Mouse (Mus musculus): ENCODE data around the gene Tln2.

Tln2 gene

GRCm38 (mm10) chr9:67481851-67482250 is 77.7 kb downstream of the Tln2 start:
- peak; percentile 46 for DNase-seq (ENCODE audit: inconsistent ontology term)

GRCm38 (mm10) chr9:67477445-67477844 is 82.1 kb downstream of the Tln2 start:
- DNase-seq (ENCODE audit: inconsistent ontology term): no peak

- no peak for DNase-seq (ENCODE audit: inconsistent ontology term)
Observed at GRCm38 (mm10) chr9:67476184-67476583, 83.3 kb downstream of the Tln2 start.

- DNase-seq (ENCODE audit: inconsistent ontology term): no peak
Observed at GRCm38 (mm10) chr9:67463440-67464122, 95.9 kb downstream of the Tln2 start.

GRCm38 (mm10) chr9:67441484-67441883 is 118.0 kb downstream of the Tln2 start:
- DNase-seq (ENCODE audit: inconsistent ontology term): no peak

- DNase-seq (ENCODE audit: inconsistent ontology term): no peak
Observed at GRCm38 (mm10) chr9:67437511-67437910, 122.0 kb downstream of the Tln2 start.

GRCm38 (mm10) chr9:67435333-67436154 is 124.0 kb downstream of the Tln2 start:
- peak; percentile 51 for DNase-seq (ENCODE audit: inconsistent ontology term)

GRCm38 (mm10) chr9:67429199-67429892 is 130.2 kb downstream of the Tln2 start:
- DNase-seq (ENCODE audit: inconsistent ontology term): no peak

- peak; percentile 13 for DNase-seq (ENCODE audit: inconsistent ontology term)
Observed at GRCm38 (mm10) chr9:67428306-67429047, 131.0 kb downstream of the Tln2 start.

GRCm38 (mm10) chr9:67426304-67426703 is 133.2 kb downstream of the Tln2 start:
- DNase-seq (ENCODE audit: inconsistent ontology term): no peak

GRCm38 (mm10) chr9:67424110-67424509 is 135.4 kb downstream of the Tln2 start:
- DNase-seq (ENCODE audit: inconsistent ontology term): peak; percentile 18

GRCm38 (mm10) chr9:67418092-67418491 is 141.4 kb downstream of the Tln2 start:
- no peak for DNase-seq (ENCODE audit: inconsistent ontology term)

- DNase-seq (ENCODE audit: inconsistent ontology term): no peak
Observed at GRCm38 (mm10) chr9:67410667-67411066, 148.8 kb downstream of the Tln2 start.

- no peak for DNase-seq (ENCODE audit: inconsistent ontology term)
Observed at GRCm38 (mm10) chr9:67404736-67405135, 154.8 kb downstream of the Tln2 start.

- DNase-seq (ENCODE audit: inconsistent ontology term): no peak
Observed at GRCm38 (mm10) chr9:67399563-67399962, 159.9 kb downstream of the Tln2 start.

- no peak for DNase-seq (ENCODE audit: inconsistent ontology term)
Observed at GRCm38 (mm10) chr9:67397756-67398155, 161.7 kb downstream of the Tln2 start.

- DNase-seq (ENCODE audit: inconsistent ontology term): peak; percentile 43
Observed at GRCm38 (mm10) chr9:67396446-67396845, 163.1 kb downstream of the Tln2 start.

- DNase-seq (ENCODE audit: inconsistent ontology term): no peak
Observed at GRCm38 (mm10) chr9:67384028-67384590, 175.4 kb downstream of the Tln2 start.

GRCm38 (mm10) chr9:67380095-67380494 is 179.4 kb downstream of the Tln2 start:
- peak; percentile 18 for DNase-seq (ENCODE audit: inconsistent ontology term)

- no peak for DNase-seq (ENCODE audit: inconsistent ontology term)
Observed at GRCm38 (mm10) chr9:67378772-67379171, 180.7 kb downstream of the Tln2 start.

GRCm38 (mm10) chr9:67368078-67368477 is 191.4 kb downstream of the Tln2 start:
- DNase-seq (ENCODE audit: inconsistent ontology term): no peak
